Mouse (Mus musculus) gastrocnemius, postnatal 25 days (tissue): ENCODE measurements around the gene Slc22a2. TPM values are rescaled to one million over a fixed set of nuclear protein-coding genes. Genes with fewer than 3 reads are reported as not detected.
A peak's percentile ranks its signal among the peaks of the same experiment; 100 is the strongest.
"Not testable (repeated sequence)": the region's sequence is repeated elsewhere in the genome, so short reads cannot be mapped to it uniquely, and the experiment has no call there.

Experiments used
- DNase-seq: peaks from one replicate; pipeline ENCODE4 v3.0.0; 2022
- long read RNA-seq, 2 experiments: library from polyadenylated mRNA; stranded (forward); transcript quantifications; one replicate each; pipeline ENCODE4 v2.0.0; 2021
- total RNA-seq, 2 experiments: library from RNA; stranded (reverse); gene quantifications; 1 replicate in 1 of 2; 2 replicates in 1 of 2; pipeline ENCODE4 v1.2.3; 2021

Slc22a2 gene
- total RNA-seq, result not detected
- long read RNA-seq, experiment 1, result 0 reads
- long read RNA-seq, experiment 2, partial matches to known transcripts, result 0 of 1 reads
- long read RNA-seq, experiment 2, other reads (novel, unspliced or antisense), result 1 of 1 reads

DNA sequence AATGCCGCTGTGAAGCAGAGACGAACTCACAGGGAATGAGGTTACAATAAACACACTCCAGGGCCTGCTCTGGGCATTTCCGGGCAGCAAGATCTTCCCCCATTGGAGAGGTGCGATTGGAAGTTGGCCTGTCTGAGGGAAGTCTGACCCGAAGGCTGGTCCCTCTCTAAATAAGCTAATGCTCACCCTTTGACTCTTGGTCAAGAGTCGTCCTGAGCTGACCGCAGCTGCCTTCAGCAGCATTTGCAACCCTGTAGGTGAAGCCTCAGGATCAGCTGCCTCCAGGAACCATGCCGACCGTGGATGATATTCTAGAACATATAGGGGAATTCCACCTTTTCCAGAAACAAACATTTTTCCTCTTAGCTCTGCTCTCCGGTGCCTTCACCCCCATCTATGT is at the start of gene Slc22a2:
TSS of gene Slc22a2 (plus strand) at position 142 of the 400 bp plus-strand sequence.
- no peak for DNase-seq

DNA sequence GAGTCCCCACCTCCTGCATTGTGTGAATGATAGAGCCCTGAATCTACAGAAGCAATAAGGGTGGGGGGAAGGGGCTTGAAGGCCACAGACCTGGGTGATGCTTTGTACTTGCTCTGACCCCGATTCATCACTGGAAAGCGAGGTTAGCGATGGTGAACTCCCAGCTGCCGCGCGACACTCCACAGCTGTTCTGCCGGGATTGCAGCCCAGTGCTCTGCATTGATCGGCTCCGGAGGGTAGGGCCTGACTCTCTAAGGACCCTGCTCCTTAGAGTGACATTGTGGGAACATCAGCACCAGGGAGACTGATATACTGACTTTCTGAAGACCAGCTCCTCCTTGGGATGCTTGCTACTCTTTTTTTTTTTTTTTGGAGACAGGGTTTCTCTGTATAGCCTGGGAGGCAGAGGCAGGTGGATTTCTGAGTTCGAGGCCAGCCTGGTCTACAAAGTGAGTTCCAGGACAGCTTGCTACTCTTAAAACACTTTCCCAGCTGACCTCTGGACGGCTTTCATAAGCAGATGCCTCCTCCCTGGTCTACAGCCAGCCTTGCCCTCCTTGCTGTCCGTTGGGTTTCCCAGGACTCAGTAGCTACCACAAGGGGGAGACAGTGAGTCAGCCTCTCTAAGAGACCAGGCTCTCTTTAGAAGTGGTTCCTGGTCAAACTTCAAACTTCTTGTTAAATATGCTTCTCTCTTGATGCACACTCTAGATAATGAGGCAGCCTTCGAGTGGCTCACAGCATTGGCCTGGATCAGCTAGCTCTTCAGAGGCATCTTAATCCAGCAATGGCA is 49.4 kb upstream of the Slc22a2 start:
- DNase-seq, result peak; percentile 23

GRCm38 (mm10) chr17:12562215-12562614 is 21.7 kb upstream of the Slc22a2 start:
- DNase-seq, result no peak

- DNase-seq, result not testable (repeated sequence)
Measured at GRCm38 (mm10) chr17:12564481-12565000, 19.4 kb upstream of the Slc22a2 start.

- DNase-seq, result no peak
Measured at GRCm38 (mm10) chr17:12565443-12565842, 18.5 kb upstream of the Slc22a2 start.

- peak; percentile 20 for DNase-seq
Measured at GRCm38 (mm10) chr17:12571316-12571715, 12.6 kb upstream of the Slc22a2 start.

GRCm38 (mm10) chr17:12571924-12572463 is 11.9 kb upstream of the Slc22a2 start:
- DNase-seq, result no peak

DNA sequence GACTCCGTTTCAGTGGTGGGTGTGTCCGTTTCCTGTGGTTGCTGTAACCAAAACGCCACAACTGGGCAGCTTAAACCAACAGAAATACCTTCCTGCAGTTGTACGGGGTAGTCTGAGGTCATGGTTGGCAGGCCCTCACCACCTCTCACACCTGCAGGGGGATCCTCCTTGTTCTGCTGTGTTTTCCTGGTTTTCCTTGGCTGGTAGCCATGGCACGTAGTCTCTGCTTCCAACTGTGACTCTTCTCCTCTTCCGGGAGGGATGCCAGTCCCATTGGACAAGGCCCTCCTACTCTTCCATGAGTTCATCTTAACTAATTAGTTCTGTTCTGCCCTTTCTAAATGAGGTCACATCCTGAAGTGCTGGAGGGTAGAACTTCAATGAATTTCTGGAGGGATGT is 8.5 kb upstream of the Slc22a2 start:
- DNase-seq, result no peak

DNA sequence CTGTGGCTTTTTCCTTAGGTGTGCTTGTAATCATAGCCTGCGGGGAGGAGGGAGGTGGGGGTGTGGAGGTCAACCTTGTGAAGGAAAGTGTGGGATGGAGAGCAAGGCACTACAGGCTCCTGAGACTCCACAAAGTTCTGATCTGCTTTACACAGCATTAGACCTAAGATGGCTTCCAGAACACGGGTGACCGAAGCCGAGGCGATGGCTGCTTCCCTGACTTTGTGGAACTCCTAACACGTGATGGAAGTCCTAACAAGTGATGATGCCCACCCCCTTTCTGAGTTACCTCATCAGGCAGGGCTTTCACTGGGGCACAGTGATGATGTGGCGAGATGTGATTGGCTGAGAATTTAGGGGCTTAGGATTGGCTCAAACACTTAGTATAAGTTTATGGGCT is 6.8 kb upstream of the Slc22a2 start:
- DNase-seq, result no peak

GRCm38 (mm10) chr17:12585366-12585765 is 1.4 kb downstream of the Slc22a2 start:
- DNase-seq, result no peak

DNA sequence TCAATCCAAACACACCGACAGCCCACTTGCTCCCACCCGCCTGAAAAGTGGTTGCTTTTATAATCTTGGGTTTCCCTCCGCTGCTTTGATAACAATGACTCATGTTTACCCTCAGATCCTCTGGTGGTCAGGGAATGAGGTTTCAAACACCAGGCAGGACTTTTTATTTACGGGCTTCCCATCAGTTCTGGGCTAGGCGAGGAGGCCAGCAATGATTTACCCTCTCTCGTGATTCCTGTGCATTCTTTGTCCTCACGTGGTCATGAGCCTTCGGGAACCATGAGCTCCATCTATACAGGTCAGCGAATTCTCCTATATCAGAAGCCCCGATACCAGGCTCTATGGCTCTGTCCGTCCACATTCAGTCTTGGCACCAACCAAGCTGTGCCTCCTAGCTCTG is 3.0 kb downstream of the Slc22a2 start:
- no peak for DNase-seq

GRCm38 (mm10) chr17:12588801-12589247 is 4.9 kb downstream of the Slc22a2 start:
- no peak for DNase-seq

GRCm38 (mm10) chr17:12590911-12591625 is 7.1 kb downstream of the Slc22a2 start:
- no peak for DNase-seq

DNA sequence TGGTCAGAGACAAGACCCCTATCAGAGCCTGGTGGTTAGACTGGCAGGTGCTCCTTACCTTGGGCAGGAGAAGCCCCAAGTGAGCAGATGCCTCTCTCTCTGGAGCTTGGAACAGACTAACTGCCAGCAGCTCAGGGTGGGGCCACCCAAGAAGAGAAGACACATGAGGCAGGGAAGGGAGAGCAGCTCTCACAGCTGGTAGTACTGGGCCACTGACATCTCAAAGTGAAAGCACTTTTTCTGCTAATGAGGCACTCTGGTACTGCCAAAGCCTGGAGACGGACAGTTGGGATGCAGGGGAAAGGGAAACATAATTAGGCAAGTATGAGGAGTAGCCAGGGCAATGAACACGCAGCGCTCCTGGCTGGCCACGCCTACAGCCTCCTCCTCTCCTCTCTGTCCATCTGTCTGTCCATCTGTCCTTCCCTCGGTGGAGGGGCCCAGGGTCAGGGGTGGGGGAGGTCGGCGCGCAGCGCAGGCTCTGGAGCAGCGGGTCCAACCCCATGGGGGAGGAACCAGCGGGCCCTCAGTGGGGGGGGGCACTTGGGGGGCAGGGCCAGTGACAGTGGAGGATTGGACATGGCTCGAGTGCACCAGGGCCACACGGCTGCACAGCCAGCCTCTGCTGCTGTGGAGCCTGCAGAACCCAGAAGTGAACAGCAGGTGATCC is 12.0 kb downstream of the Slc22a2 start:
- no peak for DNase-seq

- DNase-seq, result no peak
Measured at GRCm38 (mm10) chr17:12606634-12607033, 22.7 kb downstream of the Slc22a2 start.

DNA sequence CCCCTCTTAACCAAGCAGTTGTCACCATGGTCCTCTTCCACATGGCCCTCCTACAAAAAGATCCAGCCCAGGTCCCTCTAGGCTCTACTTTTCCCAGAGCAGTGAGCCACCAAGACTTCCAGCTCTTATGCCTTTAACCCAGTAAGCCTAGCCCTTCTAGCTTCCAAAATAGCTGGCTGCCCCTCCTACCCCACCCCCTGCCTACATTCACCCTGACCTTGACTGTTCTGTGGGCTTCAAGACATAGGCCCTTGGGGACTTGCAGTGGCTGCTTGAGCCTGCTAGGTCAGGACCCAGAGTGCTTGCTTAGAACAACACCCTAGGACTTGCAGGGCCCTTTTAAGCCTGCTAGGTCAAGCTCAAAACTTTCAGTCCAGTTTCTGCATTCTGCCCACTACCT is 23.3 kb downstream of the Slc22a2 start:
- peak; percentile 14 for DNase-seq

- DNase-seq, result no peak
Measured at GRCm38 (mm10) chr17:12614511-12615385, 30.8 kb downstream of the Slc22a2 start.

- no peak for DNase-seq
Measured at GRCm38 (mm10) chr17:12615429-12615828, 31.5 kb downstream of the Slc22a2 start.

GRCm38 (mm10) chr17:12619641-12620040 is 35.7 kb downstream of the Slc22a2 start:
- DNase-seq, result no peak

- no peak for DNase-seq
Measured at GRCm38 (mm10) chr17:12627983-12628382, 44.1 kb downstream of the Slc22a2 start.
